38 mouse cellular contexts compared by ENCODE assay signal in genomic region chr17:64820841-64821593, GRCm38 (mm10). TPM values are rescaled to one million over a fixed set of nuclear protein-coding genes. Genes with fewer than 3 reads are reported as not detected.
DNase-seq lines count a peak whose midpoint lies in the region; ATAC-seq lines count a peak whose summit lies in the region.
"Had no signal": no experiment of that assay in that cellular context is flagged by ENCODE, and none has a peak within 500 bp of the region (broad histone marks: within the 10 kb centered on the region; RNA-seq: fewer than 3 reads in every experiment).

No protein-coding gene starts in this region.

- H3K4me2 ChIP-seq in kidney, embryonic 14.5 days (replicated peaks; ENCODE audit: low read depth, low read length): no peak overlapping the region
- H3K4me2 ChIP-seq: forebrain, embryonic 12.5 days; hindbrain, embryonic 12.5 days; midbrain, embryonic 13.5 days had no signal

- no peaks in the 10 kb centered on the region for H3K4me1 ChIP-seq in kidney, embryonic 14.5 days (ENCODE audit: control insufficient read depth, insufficient read depth, low read length)
- H3K4me1 ChIP-seq: forebrain, embryonic 12.5 days; hindbrain, embryonic 12.5 days had no signal

- no peaks in the 10 kb centered on the region for H3K36me3 ChIP-seq in kidney, embryonic 14.5 days (ENCODE audit: control insufficient read depth, insufficient read depth, low read length)
- H3K36me3 ChIP-seq: forebrain, embryonic 12.5 days; hindbrain, embryonic 12.5 days; midbrain, embryonic 13.5 days had no signal

- peak; percentile 83 for ATAC-seq in monocyte, adult 5-6 weeks (replicated peaks; ENCODE audit: insufficient number of reproducible peaks, low FRiP score, low TSS enrichment, poor library complexity, severe bottlenecking)
- ATAC-seq in inflammation-experienced regulatory T-cells, adult 6 months: no peak
- ATAC-seq in kidney, embryonic 14.5 days (ENCODE audit: low FRiP score, low TSS enrichment): no peak
- ATAC-seq: hindbrain, postnatal 0 days; intestine, embryonic 16.5 days; midbrain, embryonic 13.5 days; Patski had no signal

- DNase-seq in heart, adult 18-20 months: peak; percentile 6 to 9
- DNase-seq in heart, postnatal 14 days: no peak
- peak; percentile 16 for DNase-seq in lung, postnatal 36 days
- DNase-seq in lung, postnatal 10 days: no peak
- DNase-seq: adrenal gland, postnatal 10 days; cerebellum, adult 18-20 months; cerebellum, postnatal 10 days; gastrocnemius, postnatal 14 days; kidney, adult 8-10 months; kidney, postnatal 10 days; layer of hippocampus, postnatal 36 days; left cerebral cortex, postnatal 4 days; lung, adult 18-20 months; lung, postnatal 14 days; retina, postnatal 1 day; right cerebral cortex, postnatal 14 days; spleen, adult 18-20 months; thymus, postnatal 14 days had no signal

- no peak overlapping the region for H3K9ac ChIP-seq in kidney, embryonic 14.5 days (ENCODE audit: low read depth, low read length)
- H3K9ac ChIP-seq: forebrain, embryonic 12.5 days; hindbrain, embryonic 12.5 days; midbrain, embryonic 13.5 days had no signal

- no peak overlapping the region for H3K27ac ChIP-seq in kidney, embryonic 14.5 days (ENCODE audit: low read depth, low read length)
- H3K27ac ChIP-seq: forebrain, embryonic 12.5 days; hindbrain, embryonic 12.5 days; hindbrain, postnatal 0 days; midbrain, embryonic 13.5 days had no signal

- H3K9me3 ChIP-seq in kidney, embryonic 14.5 days (ENCODE audit: control insufficient read depth, low read length): no peaks in the 10 kb centered on the region
- H3K9me3 ChIP-seq: forebrain, embryonic 12.5 days; hindbrain, embryonic 12.5 days; midbrain, embryonic 13.5 days had no signal

- intact Hi-C loops in heart, postnatal 14 days (cut with DNase I): no loop called here

- H3K27me3 ChIP-seq in kidney, embryonic 14.5 days (ENCODE audit: control insufficient read depth, insufficient read depth, low read length): no peaks in the 10 kb centered on the region
- H3K27me3 ChIP-seq: forebrain, embryonic 12.5 days; hindbrain, embryonic 12.5 days; midbrain, embryonic 13.5 days had no signal

- H3K4me3 ChIP-seq in kidney, embryonic 14.5 days (ENCODE audit: low read length): no peak overlapping the region
- H3K4me3 ChIP-seq: erythroblast, embryonic 14.5 days; forebrain, embryonic 12.5 days; hindbrain, embryonic 12.5 days; midbrain, embryonic 13.5 days had no signal

- WGBS in kidney, embryonic 14.5 days: 81% methylated on average over 7 of the region's 7 CpGs

RNA-seq across cellular contexts. Expression of gene 4930583I09Rik, which starts 14.9 kb away (rescaled TPM):
- not detected for total RNA-seq in heart, adult 18-20 months (2021)
- not detected for total RNA-seq in heart, postnatal 14 days (2021)
- total RNA-seq in monocyte, adult 5-6 weeks (2017): not detected in 3 replicates
- 1 to 10 TPM in 2 of 3 experiments, under 1 TPM in 1; 0.59 to 2.2 (median 1.5) TPM for polyA plus RNA-seq in inflammation-experienced regulatory T-cells, adult 6 months (2017; shearing (Covaris generic))
- not detected in 2 replicates for polyA plus RNA-seq in kidney, embryonic 14.5 days (2014; fragmentation: Nextera tagmentation; extraction: Ambion mirVana)
- total RNA-seq: adrenal gland, postnatal 10 days; gastrocnemius, postnatal 14 days; heart, postnatal 25 days; hindbrain, postnatal 0 days; layer of hippocampus, postnatal 36 days; left cerebral cortex, postnatal 4 days; megakaryocyte-erythroid progenitor cell, adult 5-6 weeks; MEL had no signal
- polyA plus RNA-seq: cortical plate, adult 2 months; embryonic facial prominence, embryonic 14.5 days; erythroblast, embryonic 14.5 days; forebrain, embryonic 12.5 days; heart, embryonic 14.5 days; hindbrain, embryonic 12.5 days; hindbrain, postnatal 0 days; intestine, embryonic 16.5 days; large intestine, adult 2 months; limb, embryonic 14.5 days; midbrain, embryonic 13.5 days; neural tube, embryonic 14.5 days; Patski; stomach, embryonic 16.5 days had no signal

Comparison
In these comparisons a context has a peak if more than half of its experiments do, and no peak if none do; other contexts are left out.
1. DNase-seq: peak in heart, adult 18-20 months (2 of 2) and lung, postnatal 36 days (single experiment); none in heart, postnatal 14 days (0 of 2) and lung, postnatal 10 days (single experiment).